Mouse (Mus musculus) liver, embryonic 16.5 days (tissue): ENCODE measurements around the gene Phlda3. TPM values are rescaled to one million over a fixed set of nuclear protein-coding genes. Genes with fewer than 3 reads are reported as not detected.

ENCODE experiments used
- ATAC-seq: fragments of 200-750 bp; cut with Nextera tagmentation; 2 replicates; pipeline ENCODE4 v1.8.0; 2017; ENCODE audit warnings: low read depth, mild to moderate bottlenecking, moderate number of reproducible peaks, moderate library complexity
- H3K27ac ChIP-seq: fragments of 300-500 bp; sonication (generic); 2 replicates; pipeline ENCODE4 v1.5.1; 2014; ENCODE audit warnings: mild to moderate bottlenecking, low read length
- H3K27me3 ChIP-seq: fragments of 300-500 bp; sonication (generic); 2 replicates; pipeline ENCODE4 v1.6.1; 2014; ENCODE audit warnings: low read depth, low read length, mixed read lengths; ENCODE audit not compliant: control insufficient read depth, insufficient read depth
- H3K36me3 ChIP-seq: fragments of 300-500 bp; sonication (generic); 2 replicates; pipeline ENCODE4 v1.6.1; 2014; ENCODE audit warnings: mild to moderate bottlenecking; ENCODE audit not compliant: control insufficient read depth, insufficient read depth
- H3K4me1 ChIP-seq: fragments of 300-500 bp; sonication (generic); 2 replicates; pipeline ENCODE4 v1.6.1; 2014; ENCODE audit warnings: low read depth, low read length, mixed read lengths; ENCODE audit not compliant: control insufficient read depth
- H3K4me2 ChIP-seq: fragments of 300-500 bp; sonication (generic); 2 replicates; pipeline ENCODE4 v1.6.1; 2014; ENCODE audit warnings: low read depth, low read length, mixed read lengths
- H3K4me3 ChIP-seq: fragments of 300-500 bp; sonication (generic); 2 replicates; pipeline ENCODE4 v1.5.1; 2014; ENCODE audit warnings: low read depth, mild to moderate bottlenecking, low read length
- H3K9ac ChIP-seq: fragments of 300-500 bp; sonication (generic); 2 replicates; pipeline ENCODE4 v1.6.1; 2014; ENCODE audit warnings: low read depth, low read length
- H3K9me3 ChIP-seq: fragments of 300-500 bp; sonication (generic); replicated peaks from 2 replicates; pipeline ENCODE4 v1.6.1; 2016; ENCODE audit warnings: low read length; ENCODE audit not compliant: control insufficient read depth
- WGBS: fragments of 180-500 bp; shearing (Covaris S2); extraction: QIAGEN DNeasy Blood & Tissue Kit; methylation state at CpG from one replicate; pipeline ENCODE4 v1.1.7; 2014; ENCODE audit not compliant: insufficient replicate concordance; 5-methylcytosine and 5-hydroxymethylcytosine counted together
- polyA plus RNA-seq: library from polyadenylated mRNA; unstranded; fragments of >200 nt; fragmentation: Nextera tagmentation; extraction: Ambion mirVana; gene quantifications from 2 replicates; pipeline ENCODE4 v1.2.1, GENCODE M21; 2015

Phlda3 gene
- polyA plus RNA-seq, 1 experiment from 2014 or later, result 5.0 TPM

DNA sequence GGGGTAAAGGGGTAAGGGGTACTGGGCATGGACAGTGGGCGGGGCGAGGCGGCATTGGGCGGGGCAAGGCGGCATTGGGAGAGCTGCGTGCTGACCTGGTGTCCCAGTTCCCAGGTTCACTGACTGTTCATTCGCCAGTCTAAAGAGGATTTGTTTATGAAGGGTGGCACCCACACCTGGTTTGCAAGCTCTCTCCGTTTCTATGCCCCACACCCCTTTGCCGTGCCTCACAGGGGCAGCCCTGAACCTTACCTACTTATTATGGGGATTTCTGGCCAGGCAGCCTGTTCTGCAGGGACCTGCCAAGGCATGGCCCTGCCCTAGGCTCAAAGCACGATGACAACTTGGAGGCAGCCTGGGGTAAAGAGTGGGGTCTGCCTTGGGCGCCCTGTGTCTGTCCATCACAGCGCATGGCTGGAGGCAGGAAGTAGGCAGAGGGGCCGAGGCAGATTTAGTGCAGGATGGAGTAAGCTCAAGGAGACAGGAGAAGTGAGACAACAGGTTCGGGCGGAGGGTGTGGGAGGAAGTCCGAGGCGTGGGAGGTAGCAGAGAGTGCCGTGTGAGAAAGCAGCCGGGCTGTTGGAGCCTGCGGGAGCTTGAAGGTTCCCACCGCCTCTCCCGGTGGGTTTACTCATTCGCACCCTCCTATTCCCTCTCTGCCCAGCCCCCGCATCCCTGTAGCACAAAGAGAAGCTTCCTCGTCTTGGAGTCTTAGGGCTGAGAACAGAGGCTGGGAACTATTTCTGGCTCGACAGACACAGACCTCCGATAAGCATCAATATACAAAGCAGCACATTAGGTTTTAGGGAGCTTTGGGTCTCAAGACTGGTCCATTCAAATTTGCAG lies 27.7 kb downstream of the Phlda3 start:
- ATAC-seq, result no peak
- no peaks in the 10 kb centered on the region for H3K36me3 ChIP-seq
- peak overlapping the region; percentile 64; the same call in 1 of the 2 replicates for H3K4me2 ChIP-seq
- H3K9ac ChIP-seq, result no peak overlapping the region
- 12% methylated on average over 27 of the region's 27 CpGs for WGBS
- peak overlapping the region; percentile 22 for H3K4me3 ChIP-seq
- H3K27ac ChIP-seq, result no peak overlapping the region
- peaks cover 8% of the 10 kb centered on the region for H3K4me1 ChIP-seq
- H3K27me3 ChIP-seq, result peaks cover 21% of the 10 kb centered on the region
- H3K9me3 ChIP-seq, result no peaks in the 10 kb centered on the region

GRCm38 (mm10) chr1:135794216-135795134 lies 28.6 kb downstream of the Phlda3 start:
- no peak overlapping the region for H3K9ac ChIP-seq
- peaks cover 21% of the 10 kb centered on the region for H3K27me3 ChIP-seq
- no peak for ATAC-seq

DNA sequence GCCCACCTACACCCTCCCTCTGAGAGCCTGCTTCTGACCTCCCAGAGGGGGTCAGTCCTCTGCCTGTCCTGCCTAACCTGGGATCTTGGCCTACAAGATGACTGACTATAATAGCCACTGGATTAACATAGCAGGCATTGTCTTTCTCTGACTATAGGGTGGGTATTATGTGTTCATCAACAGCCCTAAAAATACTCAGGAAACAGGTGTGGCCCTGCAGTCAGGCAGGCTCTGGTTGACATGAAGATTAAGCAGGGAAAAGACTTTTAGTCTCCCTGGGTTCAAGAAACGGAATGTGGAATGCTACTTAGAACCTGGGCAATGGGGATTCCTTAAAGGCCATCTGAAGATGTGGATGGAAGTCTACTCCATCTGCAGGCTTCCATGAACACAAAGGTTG lies 32.6 kb downstream of the Phlda3 start:
- Histone ChIP-seq H3K9me3 (no peaks in the 10 kb centered on the region), H3K4me3 (no peak overlapping the region), H3K36me3 (no peaks in the 10 kb centered on the region), H3K4me2 (no peak overlapping the region), H3K27ac (no peak overlapping the region), H3K9ac (no peak overlapping the region), H3K27me3 (peaks cover 17% of the 10 kb centered on the region), H3K4me1 (peaks cover 8% of the 10 kb centered on the region)
- WGBS, result 50% methylated on average over 1 of the region's 1 CpGs
- ATAC-seq, result no peak

More at GRCm38 (mm10) chr1:135794216-135795134, 28.6 kb downstream of the Phlda3 start:
- H3K9me3 ChIP-seq, result no peaks in the 10 kb centered on the region
- H3K27ac ChIP-seq, result no peak overlapping the region
- 14% methylated on average over 20 of the region's 20 CpGs for WGBS
- peak overlapping the region; percentile 22; the same call in 1 of the 2 replicates for H3K4me3 ChIP-seq
- no peaks in the 10 kb centered on the region for H3K36me3 ChIP-seq
- peaks cover 4% of the 10 kb centered on the region for H3K4me1 ChIP-seq
- H3K4me2 ChIP-seq, result peak overlapping the region; percentile 64; the same call in 1 of the 2 replicates

DNA sequence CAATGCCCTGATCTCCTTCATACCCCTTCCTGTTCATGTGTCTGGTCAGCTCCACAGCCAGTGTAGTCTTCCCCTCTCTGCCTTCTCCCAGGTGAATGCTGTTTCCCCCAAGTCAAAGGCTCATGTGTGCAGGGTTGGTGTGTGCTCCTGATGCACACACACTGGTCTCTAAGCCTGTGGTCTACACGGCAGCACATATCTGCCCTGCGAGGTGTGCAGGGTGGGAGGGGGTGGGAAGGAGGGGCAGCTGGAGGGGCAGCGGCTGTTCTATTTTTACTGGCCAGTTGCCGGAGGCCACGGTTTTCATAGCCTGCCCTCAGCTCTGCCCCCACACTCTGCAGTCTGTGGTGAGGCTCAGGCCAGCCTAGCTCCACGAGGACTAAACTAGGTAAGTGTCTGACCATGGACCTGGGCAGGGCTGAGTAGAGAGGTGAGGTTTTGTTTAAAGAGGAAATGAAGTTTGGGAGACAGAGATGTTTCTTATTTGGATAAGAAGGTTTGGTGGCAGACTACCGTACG lies 33.2 kb downstream of the Phlda3 start:
- Histone ChIP-seq H3K36me3 (no peaks in the 10 kb centered on the region), H3K4me1 (peaks cover 6% of the 10 kb centered on the region), H3K4me2 (no peak overlapping the region), H3K9ac (no peak overlapping the region), H3K27me3 (peaks cover 10% of the 10 kb centered on the region), H3K4me3 (no peak overlapping the region), H3K27ac (no peak overlapping the region), H3K9me3 (no peaks in the 10 kb centered on the region)
- no peak for ATAC-seq
- WGBS, result 29% methylated on average over 8 of the region's 8 CpGs

DNA sequence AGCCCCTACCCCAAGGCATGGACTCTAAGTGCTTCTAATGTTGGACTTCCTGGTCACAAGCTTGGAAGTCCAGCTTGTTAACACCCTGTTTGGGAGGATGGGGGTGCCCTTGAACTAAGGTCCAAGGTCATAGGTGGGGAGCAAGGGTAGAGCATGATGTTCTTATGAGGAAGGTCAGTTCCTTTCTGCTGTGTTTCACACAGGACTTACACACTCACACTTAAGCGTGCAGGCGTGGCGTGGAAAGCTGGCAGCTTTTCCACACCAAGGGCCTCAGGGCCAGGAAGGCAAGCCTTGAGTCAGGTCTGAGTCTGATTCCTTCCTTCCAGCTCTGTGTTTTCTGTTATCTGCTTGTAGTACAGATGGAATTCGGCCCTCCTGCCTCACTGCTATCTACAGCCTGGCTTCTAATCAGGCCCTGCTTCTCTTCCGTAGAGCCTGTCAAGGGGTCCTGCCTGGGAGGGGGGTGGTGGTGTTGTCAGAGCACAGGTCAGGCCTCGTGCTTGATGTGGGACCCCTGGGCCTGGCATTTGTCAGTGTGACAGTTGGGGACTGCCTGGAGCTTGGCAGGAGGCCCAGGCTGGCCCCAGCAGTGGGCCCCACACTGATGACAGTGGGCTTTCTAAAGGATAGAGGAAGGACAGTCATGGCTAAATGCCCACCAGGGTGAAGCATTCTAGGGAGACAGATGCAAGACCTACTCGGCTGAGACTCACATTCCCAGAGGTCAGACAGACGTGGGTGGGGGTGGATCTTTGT lies 34.5 kb downstream of the Phlda3 start:
- no peak overlapping the region for H3K9ac ChIP-seq
- no peak overlapping the region for H3K27ac ChIP-seq
- H3K9me3 ChIP-seq, result no peaks in the 10 kb centered on the region

DNA sequence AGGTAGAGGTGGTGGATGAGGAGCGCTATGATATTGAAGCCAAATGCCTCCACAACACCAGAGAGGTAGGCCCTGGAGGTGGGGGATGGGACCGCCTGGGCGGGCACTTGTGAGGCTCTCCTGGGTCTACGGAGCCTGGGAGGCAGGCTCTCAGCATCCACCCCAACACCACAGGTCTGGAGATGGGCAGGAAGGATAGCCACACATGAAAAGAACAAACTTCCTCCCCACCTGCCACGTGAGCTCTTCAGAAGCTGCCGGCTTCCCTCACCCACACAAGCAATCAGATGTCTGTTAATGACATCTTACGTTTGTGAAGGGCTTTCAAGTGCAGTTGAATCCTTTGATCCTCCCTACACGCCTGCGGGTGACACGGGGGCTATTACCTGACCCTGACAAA lies 41.6 kb downstream of the Phlda3 start:
- H3K36me3 ChIP-seq, result no peaks in the 10 kb centered on the region
- H3K9me3 ChIP-seq, result no peaks in the 10 kb centered on the region
- no peak for ATAC-seq
- no peak overlapping the region for H3K27ac ChIP-seq
- H3K4me1 ChIP-seq, result no peaks in the 10 kb centered on the region
- no peak overlapping the region for H3K4me3 ChIP-seq
- H3K4me2 ChIP-seq, result no peak overlapping the region
- H3K9ac ChIP-seq, result no peak overlapping the region
- WGBS, result 44% methylated on average over 10 of the region's 10 CpGs
- H3K27me3 ChIP-seq, result no peaks in the 10 kb centered on the region

More for the DNA sequence above, 34.5 kb downstream of the Phlda3 start:
- 28% methylated on average over 8 of the region's 8 CpGs for WGBS
- Histone ChIP-seq H3K4me2 (no peak overlapping the region), H3K4me1 (peaks cover 6% of the 10 kb centered on the region; the same call in 1 of the 2 replicates), H3K27me3 (no peaks in the 10 kb centered on the region), H3K36me3 (no peaks in the 10 kb centered on the region), H3K4me3 (no peak overlapping the region)
- ATAC-seq, result no peak

DNA sequence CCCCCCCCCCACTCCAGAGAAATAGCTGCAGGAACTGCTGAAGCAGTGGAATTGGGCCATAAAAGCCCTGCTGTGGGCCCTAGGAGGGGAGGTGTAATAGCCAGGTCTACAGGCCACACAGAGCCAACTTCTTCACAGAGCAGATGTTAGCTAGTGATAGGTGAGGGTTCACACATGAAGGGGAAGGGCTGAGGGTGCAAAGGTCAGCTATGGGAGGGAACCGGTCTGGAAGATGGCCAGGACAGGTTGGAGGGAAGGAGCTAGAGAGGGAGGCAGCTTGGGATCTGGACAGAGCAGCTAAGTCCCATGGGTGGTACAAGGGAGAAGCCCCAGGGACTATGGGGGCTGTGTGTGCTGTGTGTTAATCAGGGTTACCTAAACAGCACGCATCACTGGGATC lies 44.3 kb downstream of the Phlda3 start:
- 54% methylated on average over 2 of the region's 2 CpGs for WGBS
- no peak for ATAC-seq
- Histone ChIP-seq H3K4me1 (no peaks in the 10 kb centered on the region), H3K9me3 (no peaks in the 10 kb centered on the region), H3K27ac (no peak overlapping the region), H3K4me2 (no peak overlapping the region), H3K9ac (no peak overlapping the region), H3K27me3 (no peaks in the 10 kb centered on the region; the same call in 1 of the 2 replicates), H3K36me3 (no peaks in the 10 kb centered on the region), H3K4me3 (no peak overlapping the region)

- H3K4me3 ChIP-seq, result no peak overlapping the region
- no peaks in the 10 kb centered on the region for H3K4me1 ChIP-seq
- H3K9ac ChIP-seq, result no peak overlapping the region
- H3K4me2 ChIP-seq, result no peak overlapping the region
- H3K27me3 ChIP-seq, result peaks cover 3% of the 10 kb centered on the region
- ATAC-seq, result no peak
- 28% methylated on average over 7 of the region's 7 CpGs for WGBS
- no peak overlapping the region for H3K27ac ChIP-seq
- no peaks in the 10 kb centered on the region for H3K36me3 ChIP-seq
- H3K9me3 ChIP-seq, result no peaks in the 10 kb centered on the region
These were observed 45.2 kb downstream of the Phlda3 start for GRCm38 (mm10) chr1:135811016-135811646.
